Mouse (Mus musculus) megakaryocyte-erythroid progenitor cell, adult 5 weeks (primary cell): ENCODE data around the gene Emc6. TPM values are rescaled to one million over a fixed set of nuclear protein-coding genes. Genes with fewer than 3 reads are reported as not detected.

Experiments used
- polyA plus RNA-seq: library from polyadenylated mRNA; stranded (reverse); fragments of >175 nt; gene quantifications from 2 replicates; pipeline ENCODE4 v1.2.3, GENCODE M21; 2012

The Emc6 gene
- polyA plus RNA-seq = 156 and 168 TPM in 2 replicates

GRCm38 (mm10) chr11:73176608-73177508 lies at the start of gene Emc6, which contains the start of gene Tax1bp3:
Gene Emc6, minus strand, starts transcription at chr11:73177037.
Gene Tax1bp3, plus strand, starts transcription at chr11:73177083.

GRCm38 (mm10) chr11:73199230-73199712 lies 22.4 kb upstream of the Emc6 start, which contains the start of gene Shpk:
Gene Shpk, plus strand, starts transcription at chr11:73199460.

GRCm38 (mm10) chr11:73198603-73199229 lies 21.9 kb upstream of the Emc6 start, which contains the start of gene Ctns:
Gene Ctns, minus strand, starts transcription at chr11:73199042.

GRCm38 (mm10) chr11:73159957-73160810 lies 16.7 kb downstream of the Emc6 start, which contains the start of gene P2rx5:
Gene P2rx5, plus strand, starts transcription at chr11:73160421.

GRCm38 (mm10) chr11:73137591-73138501 lies 39.0 kb downstream of the Emc6 start, which contains the start of gene Haspin:
Gene Haspin, minus strand, starts transcription at chr11:73138294.

Other genes starting within 250 kb of the Emc6 start
- gene Atp2a3, start 215.9 kb downstream of the Emc6 start, polyA plus RNA-seq = 124 and 141 TPM in 2 replicates
- gene P2rx1, start 177.9 kb downstream of the Emc6 start, polyA plus RNA-seq = 15.7 and 18.7 TPM in 2 replicates
- 1.5 and 2.8 TPM in 2 replicates for gene Camkk1, start 158.0 kb downstream of the Emc6 start, polyA plus RNA-seq
- 7.0 and 8.2 TPM in 2 replicates for gene Ncbp3, start 129.3 kb downstream of the Emc6 start, polyA plus RNA-seq
- gene Itgae, start 86.5 kb downstream of the Emc6 start, polyA plus RNA-seq = 0.05 and 0.09 TPM in 2 replicates
- gene Haspin, start 38.7 kb downstream of the Emc6 start, polyA plus RNA-seq = 6.9 and 12.1 TPM in 2 replicates
- not detected in 2 replicates for gene P2rx5, start 16.6 kb downstream of the Emc6 start, polyA plus RNA-seq
- 6.4 and 8.2 TPM in 2 replicates for gene Tax1bp3, start within 50 bp of the Emc6 start, polyA plus RNA-seq
- gene Ctns, start 22.0 kb upstream of the Emc6 start, polyA plus RNA-seq = 5.6 and 6.5 TPM in 2 replicates
- 1.2 and 1.3 TPM in 2 replicates for gene Shpk, start 22.4 kb upstream of the Emc6 start, polyA plus RNA-seq
- not detected in 2 replicates for gene Trpv1, start 57.3 kb upstream of the Emc6 start, polyA plus RNA-seq
- gene Trpv3, start 90.4 kb upstream of the Emc6 start, polyA plus RNA-seq = not detected in 2 replicates
- 0.01 TPM in 1 of 2 replicates, not detected in the other for gene Aspa, start 152.6 kb upstream of the Emc6 start, polyA plus RNA-seq
- gene Gm49340, start 152.7 kb upstream of the Emc6 start, polyA plus RNA-seq = not detected in 2 replicates
- gene Spata22, start 152.7 kb upstream of the Emc6 start, polyA plus RNA-seq = not detected in 2 replicates
- gene Olfr20, start 173.7 kb upstream of the Emc6 start, polyA plus RNA-seq = not detected in 2 replicates
- gene Olfr376, start 194.2 kb upstream of the Emc6 start, polyA plus RNA-seq = not detected in 2 replicates
- gene Olfr1, start 222.6 kb upstream of the Emc6 start, polyA plus RNA-seq = 0.01 TPM in 1 of 2 replicates, not detected in the other